Mouse (Mus musculus): ENCODE data around the gene Olfr1183. TPM values are rescaled to one million over a fixed set of nuclear protein-coding genes. Genes with fewer than 3 reads are reported as not detected.
"Not testable (repeated sequence)": the region's sequence is repeated elsewhere in the genome, so short reads cannot be mapped to it uniquely, and the experiment has no call there.

The Olfr1183 gene
- polyA plus RNA-seq (2012; rRNA removed), result not detected in 2 replicates

- not testable (repeated sequence) for H3K4me1 ChIP-seq (ENCODE audit: control insufficient read depth, insufficient read depth, low read length); H3K4me3 ChIP-seq (ENCODE audit: insufficient read depth, low read length); H3K27ac ChIP-seq (ENCODE audit: insufficient read depth, low read length)
Observed at GRCm38 (mm10) chr2:88454567-88454966, at the start of gene Olfr1183. Olfr1183 (plus strand) TSS chr2:88454867.

GRCm38 (mm10) chr2:88406353-88406752 is 48.3 kb upstream of the Olfr1183 start, which contains the start of gene Olfr1179:
Olfr1179 (minus strand) TSS chr2:88406453.
- no peak for TF ChIP-seq CTCF (IDR thresholded peaks at IDR 0.05; ENCODE audit: extremely low read depth, insufficient read depth, low read length)
- TF ChIP-seq POLR2A (IDR thresholded peaks at IDR 0.05; ENCODE audit: extremely low read depth, insufficient read depth, low read length), result no peak
- no peak within 1 kb of the TSS for H3K4me3 ChIP-seq (ENCODE audit: insufficient read depth, low read length)
- no peak within 1 kb of the TSS for H3K27ac ChIP-seq (ENCODE audit: insufficient read depth, low read length)
- H3K4me1 ChIP-seq (ENCODE audit: control insufficient read depth, insufficient read depth, low read length), result no peaks in the 10 kb centered on the region

- TF ChIP-seq CTCF (IDR thresholded peaks at IDR 0.05; ENCODE audit: extremely low read depth, insufficient read depth, low read length), result no peak
- no peak for TF ChIP-seq POLR2A (IDR thresholded peaks at IDR 0.05; ENCODE audit: extremely low read depth, insufficient read depth, low read length)
- H3K4me3 ChIP-seq (ENCODE audit: insufficient read depth, low read length), result no peak within 1 kb of the TSS
- no peak within 1 kb of the TSS for H3K27ac ChIP-seq (ENCODE audit: insufficient read depth, low read length)
- H3K4me1 ChIP-seq (ENCODE audit: control insufficient read depth, insufficient read depth, low read length), result no peaks in the 10 kb centered on the region
Observed at GRCm38 (mm10) chr2:88419051-88419450, 35.6 kb upstream of the Olfr1183 start, which contains the start of gene Olfr1180. Olfr1180 (minus strand) TSS chr2:88419151.

- H3K4me1 ChIP-seq (ENCODE audit: control insufficient read depth, insufficient read depth, low read length), result no peaks in the 10 kb centered on the region
- TF ChIP-seq POLR2A (IDR thresholded peaks at IDR 0.05; ENCODE audit: extremely low read depth, insufficient read depth, low read length) (no peak), CTCF (IDR thresholded peaks at IDR 0.05; ENCODE audit: extremely low read depth, insufficient read depth, low read length) (no peak)
- H3K4me3 ChIP-seq (ENCODE audit: insufficient read depth, low read length), result no peak within 1 kb of the TSS
- no peak within 1 kb of the TSS for H3K27ac ChIP-seq (ENCODE audit: insufficient read depth, low read length)
Observed at GRCm38 (mm10) chr2:88426071-88426470, 28.6 kb upstream of the Olfr1183 start, which contains the start of gene Olfr1181. Olfr1181 (minus strand) TSS chr2:88426171.

GRCm38 (mm10) chr2:88449031-88449430 is 5.6 kb upstream of the Olfr1183 start, which contains the start of gene Gm13757:
Gm13757 (minus strand) TSS chr2:88449131.
- Histone ChIP-seq H3K4me1 (ENCODE audit: control insufficient read depth, insufficient read depth, low read length) (no peaks in the 10 kb centered on the region), H3K27ac (ENCODE audit: insufficient read depth, low read length) (no peak within 1 kb of the TSS), H3K4me3 (ENCODE audit: insufficient read depth, low read length) (no peak within 1 kb of the TSS)
- TF ChIP-seq POLR2A (IDR thresholded peaks at IDR 0.05; ENCODE audit: extremely low read depth, insufficient read depth, low read length), result no peak
- TF ChIP-seq CTCF (IDR thresholded peaks at IDR 0.05; ENCODE audit: extremely low read depth, insufficient read depth, low read length), result no peak

GRCm38 (mm10) chr2:88483298-88483697 is 28.6 kb downstream of the Olfr1183 start, which contains the start of gene Olfr1184:
Olfr1184 (plus strand) TSS chr2:88483598.
- TF ChIP-seq CTCF (IDR thresholded peaks at IDR 0.05; ENCODE audit: extremely low read depth, insufficient read depth, low read length) (no peak), POLR2A (IDR thresholded peaks at IDR 0.05; ENCODE audit: extremely low read depth, insufficient read depth, low read length) (no peak)
- no peaks in the 10 kb centered on the region for H3K4me1 ChIP-seq (ENCODE audit: control insufficient read depth, insufficient read depth, low read length)
- no peak within 1 kb of the TSS for H3K4me3 ChIP-seq (ENCODE audit: insufficient read depth, low read length)
- H3K27ac ChIP-seq (ENCODE audit: insufficient read depth, low read length), result no peak within 1 kb of the TSS

GRCm38 (mm10) chr2:88493020-88493419 is 38.4 kb downstream of the Olfr1183 start, which contains the start of gene Olfr1185-ps1:
Olfr1185-ps1 (plus strand) TSS chr2:88493320.
- TF ChIP-seq POLR2A (IDR thresholded peaks at IDR 0.05; ENCODE audit: extremely low read depth, insufficient read depth, low read length) (no peak), CTCF (IDR thresholded peaks at IDR 0.05; ENCODE audit: extremely low read depth, insufficient read depth, low read length) (no peak)
- Histone ChIP-seq H3K4me3 (ENCODE audit: insufficient read depth, low read length) (no peak within 1 kb of the TSS), H3K27ac (ENCODE audit: insufficient read depth, low read length) (no peak within 1 kb of the TSS), H3K4me1 (ENCODE audit: control insufficient read depth, insufficient read depth, low read length) (no peaks in the 10 kb centered on the region)

- no peak within 1 kb of the TSS for H3K4me3 ChIP-seq (ENCODE audit: insufficient read depth, low read length)
- no peak within 1 kb of the TSS for H3K27ac ChIP-seq (ENCODE audit: insufficient read depth, low read length)
- no peaks in the 10 kb centered on the region for H3K4me1 ChIP-seq (ENCODE audit: control insufficient read depth, insufficient read depth, low read length)
- TF ChIP-seq POLR2A (IDR thresholded peaks at IDR 0.05; ENCODE audit: extremely low read depth, insufficient read depth, low read length), result no peak
- no peak for TF ChIP-seq CTCF (IDR thresholded peaks at IDR 0.05; ENCODE audit: extremely low read depth, insufficient read depth, low read length)
Observed at GRCm38 (mm10) chr2:88518251-88518650, 63.6 kb downstream of the Olfr1183 start, which contains the start of gene Olfr1186. Olfr1186 (plus strand) TSS chr2:88518551.

Other genes starting within 250 kb of the Olfr1183 start
- not detected in 2 replicates for gene Olfr1170, start 226.5 kb upstream of the Olfr1183 start, polyA plus RNA-seq (2012; rRNA removed)
- not detected in 2 replicates for gene Olfr1173, start 175.0 kb upstream of the Olfr1183 start, polyA plus RNA-seq (2012; rRNA removed)
- gene Olfr1174-ps, start 139.7 kb upstream of the Olfr1183 start, polyA plus RNA-seq (2012; rRNA removed), result not detected in 2 replicates
- gene Olfr1175-ps, start 127.7 kb upstream of the Olfr1183 start, polyA plus RNA-seq (2012; rRNA removed), result not detected in 2 replicates
- not detected in 2 replicates for gene Olfr1176, start 118.1 kb upstream of the Olfr1183 start, polyA plus RNA-seq (2012; rRNA removed)
- not detected in 2 replicates for gene Olfr1177-ps, start 108.4 kb upstream of the Olfr1183 start, polyA plus RNA-seq (2012; rRNA removed)
- not detected in 2 replicates for gene Olfr1178, start 67.8 kb upstream of the Olfr1183 start, polyA plus RNA-seq (2012; rRNA removed)
- gene Olfr1179, start 48.4 kb upstream of the Olfr1183 start, polyA plus RNA-seq (2012; rRNA removed), result not detected in 2 replicates
- not detected in 2 replicates for gene Olfr1180, start 35.7 kb upstream of the Olfr1183 start, polyA plus RNA-seq (2012; rRNA removed)
- not detected in 2 replicates for gene Olfr1181, start 28.7 kb upstream of the Olfr1183 start, polyA plus RNA-seq (2012; rRNA removed)
- not detected in 2 replicates for gene Gm13757, start 5.7 kb upstream of the Olfr1183 start, polyA plus RNA-seq (2012; rRNA removed)
- gene Olfr1184, start 28.7 kb downstream of the Olfr1183 start, polyA plus RNA-seq (2012; rRNA removed), result not detected in 2 replicates
- not detected in 2 replicates for gene Olfr1185-ps1, start 38.5 kb downstream of the Olfr1183 start, polyA plus RNA-seq (2012; rRNA removed)
- not detected in 2 replicates for gene Olfr1186, start 63.7 kb downstream of the Olfr1183 start, polyA plus RNA-seq (2012; rRNA removed)
- gene Olfr1188, start 102.1 kb downstream of the Olfr1183 start, polyA plus RNA-seq (2012; rRNA removed), result not detected in 2 replicates
- not detected in 2 replicates for gene Olfr1189, start 131.6 kb downstream of the Olfr1183 start, polyA plus RNA-seq (2012; rRNA removed)
- not detected in 2 replicates for gene Olfr1191-ps1, start 185.7 kb downstream of the Olfr1183 start, polyA plus RNA-seq (2012; rRNA removed)
- gene Olfr1192-ps1, start 193.6 kb downstream of the Olfr1183 start, polyA plus RNA-seq (2012; rRNA removed), result not detected in 2 replicates
- gene Olfr1193, start 220.8 kb downstream of the Olfr1183 start, polyA plus RNA-seq (2012; rRNA removed), result not detected in 2 replicates
- gene Olfr1195, start 234.3 kb downstream of the Olfr1183 start, polyA plus RNA-seq (2012; rRNA removed), result not detected in 2 replicates
- gene Olfr1196, start 249.7 kb downstream of the Olfr1183 start, polyA plus RNA-seq (2012; rRNA removed), result not detected in 2 replicates